Mouse (Mus musculus): Measurements from ENCODE around the gene Marveld2.

DNA sequence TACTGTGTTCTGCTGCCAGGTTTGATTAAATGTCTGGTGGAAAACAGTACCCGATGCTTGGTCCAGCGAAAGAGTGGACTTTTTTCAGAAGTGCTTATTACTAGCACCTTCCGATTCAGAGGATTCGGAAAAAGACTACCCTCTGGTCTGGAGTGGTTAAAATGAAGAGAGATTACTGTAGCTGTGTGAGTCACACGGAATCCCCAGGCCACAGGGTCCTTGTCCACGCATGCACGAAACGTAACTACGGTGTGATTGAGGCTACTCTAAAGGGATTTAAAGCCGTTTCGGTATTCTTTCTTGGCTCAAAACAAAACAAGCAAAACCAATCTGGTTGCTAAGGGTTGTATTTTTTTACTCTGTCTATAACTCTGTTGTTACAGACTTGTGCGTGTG, 63.7 kb downstream of the Marveld2 start:
- TF ChIP-seq POLR2A (IDR thresholded peaks at IDR 0.05; ENCODE audit: extremely low read depth, insufficient read depth, low read length) (no peak), CTCF (IDR thresholded peaks at IDR 0.05; ENCODE audit: extremely low read depth, insufficient read depth, low read length) (no peak)

Data from cortical plate, adult 2 months (tissue).